Mouse (Mus musculus): ENCODE measurements at regions not wholly inside any gene's neighbourhood (a gene's known extent, or its start where the extent isn't known, plus 50 kb on each side); places are given as distances from the start of the nearest gene placed in this dataset.

DNA sequence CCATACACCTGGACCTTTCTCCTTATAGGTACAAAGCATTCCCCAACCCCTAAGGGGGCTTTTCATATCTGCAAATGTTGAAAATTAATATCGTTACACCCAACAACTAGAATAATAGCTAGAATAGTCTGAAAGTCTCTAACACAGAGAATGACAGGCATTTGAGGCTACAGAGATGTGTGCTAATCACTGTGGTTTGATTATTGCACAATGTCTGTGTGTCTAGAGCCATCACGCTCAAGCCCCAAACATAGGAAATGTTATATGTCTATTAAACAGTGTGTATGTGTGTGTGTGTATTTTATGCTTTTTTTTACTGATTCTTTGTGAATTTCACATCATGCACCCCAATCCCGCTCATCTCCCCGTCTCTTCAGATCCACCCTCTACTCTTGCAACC, 77.2 kb upstream of the Aldh1a3 start:
- ATAC-seq (ENCODE audit: insufficient read depth, low read depth), result no peak
- WGBS, result 91% methylated on average over 4 of the region's 4 CpGs

DNA sequence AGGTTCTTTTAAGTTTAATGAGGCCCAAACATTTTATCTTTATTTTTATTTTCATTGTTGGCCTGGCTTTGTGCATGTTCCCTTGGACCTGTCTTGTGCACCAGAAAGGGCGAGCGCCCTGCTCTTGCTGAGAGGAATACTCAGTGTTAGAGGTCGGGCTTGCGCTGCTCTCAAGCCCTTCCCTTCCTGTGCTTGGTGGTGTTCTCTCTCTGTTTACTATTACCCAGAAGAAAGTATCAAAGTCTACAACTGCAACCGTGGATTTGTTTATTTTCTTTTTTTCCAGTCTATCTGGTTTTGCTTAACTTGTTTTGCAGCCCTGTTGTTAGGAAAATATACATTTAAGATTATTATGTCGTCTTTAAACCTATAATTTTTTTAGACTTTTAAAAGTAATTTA, 74.1 kb upstream of the Aldh1a3 start:
- Histone ChIP-seq H3K9me3 (replicated peaks; ENCODE audit: control insufficient read depth, low read length) (no peaks in the 10 kb centered on the region), H3K27ac (ENCODE audit: low read depth) (no peak overlapping the region), H3K4me3 (ENCODE audit: low read depth, low read length) (no peak overlapping the region), H3K9ac (replicated peaks; ENCODE audit: low read depth, low read length) (no peak overlapping the region), H3K4me2 (ENCODE audit: low read depth, low read length) (no peak overlapping the region), H3K27me3 (ENCODE audit: control insufficient read depth, insufficient read depth, low read length) (no peaks in the 10 kb centered on the region), H3K36me3 (replicated peaks; ENCODE audit: control insufficient read depth, insufficient read depth, low read length) (no peaks in the 10 kb centered on the region), H3K4me1 (ENCODE audit: control insufficient read depth, insufficient read depth) (no peaks in the 10 kb centered on the region)
- TF ChIP-seq CTCF (IDR thresholded peaks at IDR 0.05; ENCODE audit: low read depth) (no peak), EP300 (IDR thresholded peaks at IDR 0.05; ENCODE audit: low read depth) (no peak)
- ATAC-seq (ENCODE audit: insufficient read depth, low read depth), result no peak
- 72% methylated on average over 6 of the region's 6 CpGs for WGBS
- no peak for DNase-seq (ENCODE audit: low spot score)

More for the DNA sequence above, 77.2 kb upstream of the Aldh1a3 start:
- no peak overlapping the region for H3K4me2 ChIP-seq (ENCODE audit: low read depth, low read length)
- H3K27me3 ChIP-seq (ENCODE audit: control insufficient read depth, insufficient read depth, low read length), result no peaks in the 10 kb centered on the region
- H3K27ac ChIP-seq (ENCODE audit: low read depth), result no peak overlapping the region
- no peak for DNase-seq (ENCODE audit: low spot score)
- H3K4me1 ChIP-seq (ENCODE audit: control insufficient read depth, insufficient read depth), result no peaks in the 10 kb centered on the region
- no peaks in the 10 kb centered on the region for H3K36me3 ChIP-seq (replicated peaks; ENCODE audit: control insufficient read depth, insufficient read depth, low read length)
- 0 out of 2 replicates have a peak, but pooled peaks cover 8% of the 10 kb centered on the region for H3K9me3 ChIP-seq (replicated peaks; ENCODE audit: control insufficient read depth, low read length)
- TF ChIP-seq CTCF (IDR thresholded peaks at IDR 0.05; ENCODE audit: low read depth) (no peak), EP300 (IDR thresholded peaks at IDR 0.05; ENCODE audit: low read depth) (no peak)
- H3K4me3 ChIP-seq (ENCODE audit: low read depth, low read length), result no peak overlapping the region
- no peak overlapping the region for H3K9ac ChIP-seq (replicated peaks; ENCODE audit: low read depth, low read length)

DNA sequence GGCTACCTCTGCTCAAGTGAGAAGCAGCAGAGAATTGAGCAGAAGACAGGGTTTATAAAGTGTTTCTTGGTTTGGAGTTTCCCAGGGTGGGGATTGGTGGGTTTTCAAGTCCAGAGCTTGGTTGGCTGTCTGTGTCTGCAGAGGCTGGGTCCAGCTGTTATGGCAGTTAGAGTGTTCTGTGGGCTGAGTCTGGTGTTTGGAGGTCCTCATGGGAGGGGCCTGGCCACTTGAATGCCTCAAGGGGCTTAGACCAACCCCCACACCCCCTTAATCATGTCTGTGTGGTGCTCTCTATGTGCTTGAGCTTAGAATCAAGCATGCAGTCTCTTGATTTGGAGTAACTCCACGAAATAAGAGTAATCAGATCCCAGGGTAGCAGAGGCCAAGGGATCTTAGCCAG, 70.2 kb upstream of the Aldh1a3 start:
- no peaks in the 10 kb centered on the region for H3K9me3 ChIP-seq (replicated peaks; ENCODE audit: control insufficient read depth, low read length)
- no peaks in the 10 kb centered on the region for H3K4me1 ChIP-seq (ENCODE audit: control insufficient read depth, insufficient read depth)
- DNase-seq (ENCODE audit: low spot score), result no peak
- H3K4me2 ChIP-seq (ENCODE audit: low read depth, low read length), result no peak overlapping the region
- no peaks in the 10 kb centered on the region for H3K27me3 ChIP-seq (ENCODE audit: control insufficient read depth, insufficient read depth, low read length)
- H3K9ac ChIP-seq (replicated peaks; ENCODE audit: low read depth, low read length), result no peak overlapping the region
- H3K4me3 ChIP-seq (ENCODE audit: low read depth, low read length), result no peak overlapping the region
- ATAC-seq (ENCODE audit: insufficient read depth, low read depth), result no peak
- WGBS, result 49% methylated on average over 1 of the region's 1 CpGs
- no peaks in the 10 kb centered on the region for H3K36me3 ChIP-seq (replicated peaks; ENCODE audit: control insufficient read depth, insufficient read depth, low read length)
- H3K27ac ChIP-seq (ENCODE audit: low read depth), result no peak overlapping the region
- TF ChIP-seq CTCF (IDR thresholded peaks at IDR 0.05; ENCODE audit: low read depth), result no peak
- TF ChIP-seq EP300 (IDR thresholded peaks at IDR 0.05; ENCODE audit: low read depth), result no peak

DNA sequence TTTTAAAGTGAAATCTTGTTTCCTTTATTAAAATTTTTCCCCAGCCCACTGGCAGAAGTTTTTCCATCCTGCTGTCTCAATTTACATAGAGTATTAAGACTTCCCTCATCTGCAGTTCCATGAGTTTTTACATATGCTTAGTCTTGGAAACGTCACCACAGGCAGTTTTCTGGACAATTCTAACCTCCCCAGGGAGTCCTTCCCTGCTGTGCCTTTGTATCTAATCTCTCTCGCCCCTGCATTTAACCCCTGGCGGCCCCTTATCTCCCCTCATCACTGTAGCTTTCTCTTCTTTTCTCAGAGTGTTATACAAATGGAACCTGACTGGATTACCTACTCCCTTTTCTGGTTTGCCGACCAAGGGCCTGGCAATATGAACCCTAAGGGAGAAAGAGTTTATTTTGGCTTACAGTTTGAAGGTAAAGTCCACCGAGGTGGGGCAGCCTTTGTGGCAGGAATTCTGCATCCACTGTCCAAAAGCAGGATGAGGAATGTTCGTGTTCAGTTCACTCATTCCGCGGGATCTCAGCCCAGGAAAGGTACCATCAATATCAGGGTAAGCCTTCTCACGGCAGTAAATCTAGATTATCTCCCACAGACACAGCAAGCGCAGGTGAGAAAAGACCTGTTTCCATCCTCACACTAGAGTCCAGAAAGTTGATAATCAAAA, 66.0 kb upstream of the Aldh1a3 start:
- TF ChIP-seq EP300 (IDR thresholded peaks at IDR 0.05; ENCODE audit: low read depth) (no peak), CTCF (IDR thresholded peaks at IDR 0.05; ENCODE audit: low read depth) (no peak)
- WGBS, result 61% methylated on average over 10 of the region's 10 CpGs
- H3K4me1 ChIP-seq (ENCODE audit: control insufficient read depth, insufficient read depth), result no peaks in the 10 kb centered on the region

DNA sequence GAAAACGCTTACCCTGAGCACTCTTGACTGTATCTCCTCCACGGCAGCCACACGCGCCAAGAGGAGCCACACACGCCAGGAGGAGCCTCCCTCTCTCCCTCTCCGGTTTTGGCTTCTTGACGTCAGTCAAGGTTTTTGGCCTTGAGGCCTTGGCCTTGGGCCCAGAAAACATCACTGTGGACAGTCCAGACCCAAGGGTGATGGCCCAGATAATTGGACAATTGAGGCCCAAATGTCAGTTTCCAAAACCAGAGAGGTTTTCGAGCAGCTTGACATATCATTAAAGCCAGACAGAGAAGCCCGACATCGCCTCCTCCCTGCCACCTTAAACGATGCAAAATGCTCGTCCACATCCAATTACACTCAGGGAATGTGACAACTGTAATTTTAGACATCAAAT, 65.4 kb upstream of the Aldh1a3 start:
- WGBS, result 72% methylated on average over 12 of the region's 12 CpGs
- TF ChIP-seq EP300 (IDR thresholded peaks at IDR 0.05; ENCODE audit: low read depth), result no peak
- TF ChIP-seq CTCF (IDR thresholded peaks at IDR 0.05; ENCODE audit: low read depth), result no peak
- H3K9me3 ChIP-seq (replicated peaks; ENCODE audit: control insufficient read depth, low read length), result 0 out of 2 replicates have a peak, but pooled peaks cover 4% of the 10 kb centered on the region
- no peak overlapping the region for H3K4me2 ChIP-seq (ENCODE audit: low read depth, low read length)
- H3K4me1 ChIP-seq (ENCODE audit: control insufficient read depth, insufficient read depth), result no peaks in the 10 kb centered on the region
- no peak overlapping the region for H3K27ac ChIP-seq (ENCODE audit: low read depth)
- no peak for DNase-seq (ENCODE audit: low spot score)
- H3K9ac ChIP-seq (replicated peaks; ENCODE audit: low read depth, low read length), result no peak overlapping the region
- H3K27me3 ChIP-seq (ENCODE audit: control insufficient read depth, insufficient read depth, low read length), result no peaks in the 10 kb centered on the region
- ATAC-seq (ENCODE audit: insufficient read depth, low read depth), result no peak
- H3K36me3 ChIP-seq (replicated peaks; ENCODE audit: control insufficient read depth, insufficient read depth, low read length), result no peaks in the 10 kb centered on the region
- no peak overlapping the region for H3K4me3 ChIP-seq (ENCODE audit: low read depth, low read length)

More for the DNA sequence above, 66.0 kb upstream of the Aldh1a3 start:
- DNase-seq (ENCODE audit: low spot score), result no peak
- ATAC-seq (ENCODE audit: insufficient read depth, low read depth), result no peak
- H3K27ac ChIP-seq (ENCODE audit: low read depth), result no peak overlapping the region
- no peak overlapping the region for H3K9ac ChIP-seq (replicated peaks; ENCODE audit: low read depth, low read length)
- 0 out of 2 replicates have a peak, but pooled peaks cover 1% of the 10 kb centered on the region for H3K9me3 ChIP-seq (replicated peaks; ENCODE audit: control insufficient read depth, low read length)
- no peaks in the 10 kb centered on the region for H3K27me3 ChIP-seq (ENCODE audit: control insufficient read depth, insufficient read depth, low read length)
- no peaks in the 10 kb centered on the region for H3K36me3 ChIP-seq (replicated peaks; ENCODE audit: control insufficient read depth, insufficient read depth, low read length)
- no peak overlapping the region for H3K4me2 ChIP-seq (ENCODE audit: low read depth, low read length)
- H3K4me3 ChIP-seq (ENCODE audit: low read depth, low read length), result no peak overlapping the region

DNA sequence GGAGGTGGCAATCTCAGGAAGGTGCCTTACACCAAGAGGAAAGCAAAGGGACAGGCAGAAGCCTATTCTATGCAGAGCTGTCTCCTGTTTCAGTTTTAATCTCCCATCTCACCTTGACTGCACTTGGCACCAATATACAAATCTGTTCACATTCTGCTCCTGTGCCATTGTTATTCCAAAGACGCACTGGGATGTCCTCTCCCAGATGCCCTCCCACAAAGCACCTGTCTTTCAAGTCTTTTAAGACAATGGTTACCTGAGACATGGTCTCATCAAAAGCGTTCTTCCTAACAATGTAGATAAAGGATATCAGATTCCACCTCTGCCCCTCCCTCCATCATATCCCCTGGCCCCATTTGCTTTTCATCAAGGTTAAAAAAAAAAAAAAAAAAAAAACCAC, 64.2 kb upstream of the Aldh1a3 start:
- Histone ChIP-seq H3K27ac (ENCODE audit: low read depth) (no peak overlapping the region), H3K36me3 (replicated peaks; ENCODE audit: control insufficient read depth, insufficient read depth, low read length) (no peaks in the 10 kb centered on the region), H3K9ac (replicated peaks; ENCODE audit: low read depth, low read length) (no peak overlapping the region), H3K27me3 (ENCODE audit: control insufficient read depth, insufficient read depth, low read length) (no peaks in the 10 kb centered on the region), H3K4me1 (ENCODE audit: control insufficient read depth, insufficient read depth) (no peaks in the 10 kb centered on the region), H3K4me3 (ENCODE audit: low read depth, low read length) (no peak overlapping the region), H3K4me2 (ENCODE audit: low read depth, low read length) (no peak overlapping the region), H3K9me3 (replicated peaks; ENCODE audit: control insufficient read depth, low read length) (0 out of 2 replicates have a peak, but pooled peaks cover 4% of the 10 kb centered on the region)
- no peak for TF ChIP-seq CTCF (IDR thresholded peaks at IDR 0.05; ENCODE audit: low read depth)
- TF ChIP-seq EP300 (IDR thresholded peaks at IDR 0.05; ENCODE audit: low read depth), result no peak
- no peak for ATAC-seq (ENCODE audit: insufficient read depth, low read depth)
- no peak for DNase-seq (ENCODE audit: low spot score)
- WGBS, result 63% methylated on average over 2 of the region's 2 CpGs

All from heart, postnatal 0 days (tissue).